Mouse (Mus musculus): ENCODE results near the gene Crocc. TPM values are rescaled to one million over a fixed set of nuclear protein-coding genes. Genes with fewer than 3 reads are reported as not detected.

The Crocc gene
- polyA plus RNA-seq, 1 experiment from 2014 or later = 4.9 TPM

- WGBS = 79% methylated on average over 10 of the region's 10 CpGs
These were observed 26.5 kb upstream of the Crocc start for GRCm38 (mm10) chr4:141086862-141087261.

GRCm38 (mm10) chr4:141078510-141079137, 18.3 kb upstream of the Crocc start:
- H3K36me3 ChIP-seq = peaks cover 1% of the 10 kb centered on the region; the same call in 1 of the 2 replicates
- WGBS = 72% methylated on average over 18 of the region's 18 CpGs
- H3K4me2 ChIP-seq = peak overlapping the region; percentile 11; the same call in 1 of the 2 replicates
- H3K27ac ChIP-seq (replicated peaks) = no peak overlapping the region
- H3K4me3 ChIP-seq (replicated peaks) = peak overlapping the region; percentile 70; the same call in 1 of the 2 replicates
- H3K4me1 ChIP-seq = peaks cover 25% of the 10 kb centered on the region
- no peak overlapping the region for H3K9ac ChIP-seq (replicated peaks)
- no peak for ATAC-seq (ENCODE audit: low FRiP score)
- H3K9me3 ChIP-seq (replicated peaks) = no peaks in the 10 kb centered on the region
- H3K27me3 ChIP-seq (replicated peaks) = no peaks in the 10 kb centered on the region

More at GRCm38 (mm10) chr4:141086862-141087261, 26.5 kb upstream of the Crocc start:
- H3K9me3 ChIP-seq (replicated peaks) = no peaks in the 10 kb centered on the region
- no peak overlapping the region for H3K4me3 ChIP-seq (replicated peaks)
- H3K4me1 ChIP-seq = no peaks in the 10 kb centered on the region
- H3K36me3 ChIP-seq = no peaks in the 10 kb centered on the region
- ATAC-seq (ENCODE audit: low FRiP score) = no peak
- H3K9ac ChIP-seq (replicated peaks) = no peak overlapping the region
- H3K27me3 ChIP-seq (replicated peaks) = no peaks in the 10 kb centered on the region
- no peak overlapping the region for H3K27ac ChIP-seq (replicated peaks)
- H3K4me2 ChIP-seq = no peak overlapping the region

- under 1% methylated on average over 65 of the region's 67 CpGs for whole genome bisulfite sequencing
- peak within 1 kb of the TSS; percentile 70 for H3K4me3 ChIP-seq (replicated peaks)
- H3K36me3 ChIP-seq = peaks cover 8% of the 10 kb centered on the region; the same call in 1 of the 2 replicates
- peak within 1 kb of the TSS; percentile 80 for H3K27ac ChIP-seq (replicated peaks)
- peak within 1 kb of the TSS; percentile 78 for H3K9ac ChIP-seq (replicated peaks)
- no peaks in the 10 kb centered on the region for H3K9me3 ChIP-seq (replicated peaks)
- peak; percentile 94 for ATAC-seq (ENCODE audit: low FRiP score)
- H3K4me2 ChIP-seq = peak within 1 kb of the TSS; percentile 89
- H3K27me3 ChIP-seq (replicated peaks) = no peaks in the 10 kb centered on the region
- H3K4me1 ChIP-seq = peaks cover 30% of the 10 kb centered on the region
These were observed 17.5 kb upstream of the Crocc start, which contains the start of gene Necap2 for GRCm38 (mm10) chr4:141077681-141078509. Gene Necap2, minus strand, starts transcription at chr4:141078357.

GRCm38 (mm10) chr4:141076761-141077506, 16.6 kb upstream of the Crocc start:
- peak overlapping the region; percentile 70 for H3K4me3 ChIP-seq (replicated peaks)
- H3K36me3 ChIP-seq = peaks cover 17% of the 10 kb centered on the region
- 83% methylated on average over 17 of the region's 17 CpGs for WGBS
- no peak for ATAC-seq (ENCODE audit: low FRiP score)
- H3K27ac ChIP-seq (replicated peaks) = no peak overlapping the region
- H3K27me3 ChIP-seq (replicated peaks) = no peaks in the 10 kb centered on the region
- H3K4me1 ChIP-seq = peaks cover 30% of the 10 kb centered on the region
- peak overlapping the region; percentile 89 for H3K4me2 ChIP-seq
- H3K9me3 ChIP-seq (replicated peaks) = no peaks in the 10 kb centered on the region
- peak overlapping the region; percentile 78 for H3K9ac ChIP-seq (replicated peaks)

- Histone ChIP-seq H3K27me3 (replicated peaks) (no peaks in the 10 kb centered on the region), H3K27ac (replicated peaks) (no peak overlapping the region), H3K4me3 (replicated peaks) (no peak overlapping the region), H3K36me3 (peaks cover 45% of the 10 kb centered on the region), H3K9me3 (replicated peaks) (no peaks in the 10 kb centered on the region), H3K9ac (replicated peaks) (no peak overlapping the region), H3K4me1 (peaks cover 32% of the 10 kb centered on the region), H3K4me2 (no peak overlapping the region)
- ATAC-seq (ENCODE audit: low FRiP score) = no peak
- 92% methylated on average over 4 of the region's 4 CpGs for WGBS
These were observed 13.8 kb upstream of the Crocc start for GRCm38 (mm10) chr4:141074109-141074508.

- Histone ChIP-seq H3K9me3 (replicated peaks) (no peaks in the 10 kb centered on the region), H3K27ac (replicated peaks) (no peak overlapping the region), H3K4me1 (peaks cover 32% of the 10 kb centered on the region), H3K27me3 (replicated peaks) (no peaks in the 10 kb centered on the region), H3K4me3 (replicated peaks) (no peak overlapping the region), H3K9ac (replicated peaks) (no peak overlapping the region), H3K4me2 (no peak overlapping the region), H3K36me3 (peaks cover 49% of the 10 kb centered on the region)
- 83% methylated on average over 9 of the region's 9 CpGs for WGBS
- ATAC-seq (ENCODE audit: low FRiP score) = no peak
These were observed 13.3 kb upstream of the Crocc start for GRCm38 (mm10) chr4:141073661-141074060.

- Histone ChIP-seq H3K9me3 (replicated peaks) (no peaks in the 10 kb centered on the region), H3K27ac (replicated peaks) (no peak overlapping the region), H3K4me1 (peaks cover 35% of the 10 kb centered on the region), H3K9ac (replicated peaks) (no peak overlapping the region), H3K4me2 (no peak overlapping the region), H3K36me3 (peaks cover 61% of the 10 kb centered on the region), H3K27me3 (replicated peaks) (no peaks in the 10 kb centered on the region), H3K4me3 (replicated peaks) (no peak overlapping the region)
- ATAC-seq (ENCODE audit: low FRiP score) = no peak
- WGBS = 94% methylated on average over 11 of the region's 11 CpGs
These were observed 12.2 kb upstream of the Crocc start for GRCm38 (mm10) chr4:141072502-141072901.

GRCm38 (mm10) chr4:141069731-141070130, 9.4 kb upstream of the Crocc start:
- Histone ChIP-seq H3K9me3 (replicated peaks) (no peaks in the 10 kb centered on the region), H3K27me3 (replicated peaks) (no peaks in the 10 kb centered on the region), H3K4me1 (peaks cover 26% of the 10 kb centered on the region), H3K4me3 (replicated peaks) (no peak overlapping the region), H3K27ac (replicated peaks) (no peak overlapping the region), H3K9ac (replicated peaks) (peak overlapping the region; percentile 30; the same call in 1 of the 2 replicates), H3K36me3 (peaks cover 81% of the 10 kb centered on the region), H3K4me2 (no peak overlapping the region)
- 67% methylated on average over 4 of the region's 4 CpGs for WGBS
- ATAC-seq (ENCODE audit: low FRiP score) = no peak

- Histone ChIP-seq H3K9me3 (replicated peaks) (no peaks in the 10 kb centered on the region), H3K4me1 (peaks cover 20% of the 10 kb centered on the region), H3K36me3 (peaks cover 80% of the 10 kb centered on the region), H3K27me3 (replicated peaks) (no peaks in the 10 kb centered on the region), H3K27ac (replicated peaks) (no peak overlapping the region), H3K9ac (replicated peaks) (no peak overlapping the region), H3K4me3 (replicated peaks) (no peak overlapping the region), H3K4me2 (no peak overlapping the region)
- no peak for ATAC-seq (ENCODE audit: low FRiP score)
- 97% methylated on average over 8 of the region's 8 CpGs for WGBS
These were observed 8.3 kb upstream of the Crocc start for GRCm38 (mm10) chr4:141068655-141069054.

- H3K27ac ChIP-seq (replicated peaks) = no peak overlapping the region; the same call in 1 of the 2 replicates
- no peaks in the 10 kb centered on the region for H3K9me3 ChIP-seq (replicated peaks)
- 88% methylated on average over 9 of the region's 9 CpGs for WGBS
- H3K4me3 ChIP-seq (replicated peaks) = no peak overlapping the region
- H3K4me2 ChIP-seq = no peak overlapping the region
- H3K27me3 ChIP-seq (replicated peaks) = no peaks in the 10 kb centered on the region
- H3K9ac ChIP-seq (replicated peaks) = peak overlapping the region; percentile 23; the same call in 1 of the 2 replicates
- ATAC-seq (ENCODE audit: low FRiP score) = no peak
- peaks cover 15% of the 10 kb centered on the region for H3K4me1 ChIP-seq
- H3K36me3 ChIP-seq = peaks cover 70% of the 10 kb centered on the region
These were observed 7.2 kb upstream of the Crocc start for GRCm38 (mm10) chr4:141067516-141068046.

Measured in neural tube, embryonic 15.5 days (tissue).